Mouse (Mus musculus): ENCODE data around the gene Wdr83. TPM values are rescaled to one million over a fixed set of nuclear protein-coding genes. Genes with fewer than 3 reads are reported as not detected.

Gene Wdr83
- polyA plus RNA-seq, 1 experiment from 2014 or later, result 33.1 TPM

- H3K9ac ChIP-seq, result no peak overlapping the region
- WGBS, result 0% methylated on average over 2 of the region's 2 CpGs
- peaks cover 36% of the 10 kb centered on the region for H3K36me3 ChIP-seq
- no peak overlapping the region for H3K27ac ChIP-seq
- H3K4me2 ChIP-seq, result no peak overlapping the region
- ATAC-seq (replicated peaks; ENCODE audit: insufficient number of reproducible peaks, insufficient read depth, low FRiP score, low read depth), result no peak
- H3K27me3 ChIP-seq, result no peaks in the 10 kb centered on the region
- peaks cover 32% of the 10 kb centered on the region for H3K4me1 ChIP-seq (replicated peaks)
- H3K4me3 ChIP-seq, result no peak overlapping the region
- no peaks in the 10 kb centered on the region for H3K9me3 ChIP-seq (replicated peaks)
Observed at GRCm38 (mm10) chr8:85076993-85077392, 4.1 kb downstream of the Wdr83 start.

- Histone ChIP-seq H3K36me3 (peaks cover 36% of the 10 kb centered on the region), H3K4me2 (no peak overlapping the region), H3K9me3 (replicated peaks) (no peaks in the 10 kb centered on the region), H3K9ac (no peak overlapping the region), H3K4me1 (replicated peaks) (peaks cover 25% of the 10 kb centered on the region), H3K4me3 (no peak overlapping the region), H3K27ac (no peak overlapping the region), H3K27me3 (no peaks in the 10 kb centered on the region)
- WGBS, result 66% methylated on average over 9 of the region's 9 CpGs
- no peak for ATAC-seq (replicated peaks; ENCODE audit: insufficient number of reproducible peaks, insufficient read depth, low FRiP score, low read depth)
Observed at GRCm38 (mm10) chr8:85076001-85076400, 5.1 kb downstream of the Wdr83 start.

DNA sequence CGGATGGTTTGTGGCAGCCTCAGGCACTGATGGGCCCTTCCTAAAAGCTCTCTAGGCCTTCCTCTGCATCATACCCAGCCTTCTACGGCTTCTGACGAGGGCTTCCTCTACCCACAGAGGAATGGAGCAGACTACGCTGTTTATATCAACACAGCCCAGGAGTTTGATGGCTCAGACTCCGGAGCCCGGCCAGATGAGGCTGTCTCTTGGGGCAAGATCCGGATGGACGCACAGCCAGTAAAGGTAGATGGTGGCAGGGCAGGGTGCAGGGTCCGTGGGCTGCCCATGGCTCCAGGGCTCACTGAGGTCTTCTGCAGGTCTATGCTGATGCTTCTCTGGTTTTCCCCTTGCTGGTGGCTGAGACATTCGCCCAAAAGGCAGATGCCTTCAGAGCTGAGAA is 6.5 kb downstream of the Wdr83 start:
- H3K4me2 ChIP-seq, result no peak overlapping the region
- H3K27ac ChIP-seq, result no peak overlapping the region
- H3K4me1 ChIP-seq (replicated peaks), result peaks cover 20% of the 10 kb centered on the region
- no peak overlapping the region for H3K9ac ChIP-seq
- no peak for ATAC-seq (replicated peaks; ENCODE audit: insufficient number of reproducible peaks, insufficient read depth, low FRiP score, low read depth)
- peaks cover 36% of the 10 kb centered on the region for H3K36me3 ChIP-seq
- H3K27me3 ChIP-seq, result no peaks in the 10 kb centered on the region
- no peak overlapping the region for H3K4me3 ChIP-seq
- no peaks in the 10 kb centered on the region for H3K9me3 ChIP-seq (replicated peaks)
- WGBS, result 89% methylated on average over 10 of the region's 10 CpGs

DNA sequence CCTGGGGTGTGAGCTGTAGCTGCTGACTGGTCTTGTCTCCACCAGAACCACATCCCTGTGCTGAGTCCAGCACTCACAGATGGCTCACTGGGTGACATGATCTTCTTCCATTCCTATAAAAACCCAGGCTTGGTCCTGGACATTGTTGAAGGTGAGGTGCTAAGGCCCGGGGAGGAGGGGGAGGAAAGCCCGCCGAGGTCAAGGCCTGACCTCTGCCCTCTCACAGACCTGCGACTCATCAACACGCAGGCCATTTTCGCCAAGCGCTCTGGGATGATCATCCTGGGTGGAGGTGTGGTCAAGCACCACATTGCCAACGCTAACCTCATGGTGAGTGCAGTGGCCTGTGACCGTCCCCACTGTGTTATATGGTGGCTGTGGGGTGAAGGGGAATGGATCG is 6.9 kb downstream of the Wdr83 start:
- no peaks in the 10 kb centered on the region for H3K27me3 ChIP-seq
- H3K4me2 ChIP-seq, result no peak overlapping the region
- WGBS, result 83% methylated on average over 10 of the region's 10 CpGs
- H3K4me3 ChIP-seq, result no peak overlapping the region
- H3K9me3 ChIP-seq (replicated peaks), result no peaks in the 10 kb centered on the region
- no peak overlapping the region for H3K27ac ChIP-seq
- ATAC-seq (replicated peaks; ENCODE audit: insufficient number of reproducible peaks, insufficient read depth, low FRiP score, low read depth), result no peak
- H3K9ac ChIP-seq, result no peak overlapping the region
- peaks cover 16% of the 10 kb centered on the region for H3K4me1 ChIP-seq (replicated peaks)
- H3K36me3 ChIP-seq, result peaks cover 36% of the 10 kb centered on the region

- Histone ChIP-seq H3K4me3 (no peak overlapping the region), H3K27me3 (no peaks in the 10 kb centered on the region), H3K36me3 (peaks cover 31% of the 10 kb centered on the region), H3K4me1 (replicated peaks) (peaks cover 13% of the 10 kb centered on the region), H3K9me3 (replicated peaks) (no peaks in the 10 kb centered on the region), H3K27ac (no peak overlapping the region), H3K4me2 (no peak overlapping the region), H3K9ac (no peak overlapping the region)
- no peak for ATAC-seq (replicated peaks; ENCODE audit: insufficient number of reproducible peaks, insufficient read depth, low FRiP score, low read depth)
- whole genome bisulfite sequencing, result 84% methylated on average over 15 of the region's 15 CpGs
Observed at GRCm38 (mm10) chr8:85073041-85073612, 8.0 kb downstream of the Wdr83 start.

DNA sequence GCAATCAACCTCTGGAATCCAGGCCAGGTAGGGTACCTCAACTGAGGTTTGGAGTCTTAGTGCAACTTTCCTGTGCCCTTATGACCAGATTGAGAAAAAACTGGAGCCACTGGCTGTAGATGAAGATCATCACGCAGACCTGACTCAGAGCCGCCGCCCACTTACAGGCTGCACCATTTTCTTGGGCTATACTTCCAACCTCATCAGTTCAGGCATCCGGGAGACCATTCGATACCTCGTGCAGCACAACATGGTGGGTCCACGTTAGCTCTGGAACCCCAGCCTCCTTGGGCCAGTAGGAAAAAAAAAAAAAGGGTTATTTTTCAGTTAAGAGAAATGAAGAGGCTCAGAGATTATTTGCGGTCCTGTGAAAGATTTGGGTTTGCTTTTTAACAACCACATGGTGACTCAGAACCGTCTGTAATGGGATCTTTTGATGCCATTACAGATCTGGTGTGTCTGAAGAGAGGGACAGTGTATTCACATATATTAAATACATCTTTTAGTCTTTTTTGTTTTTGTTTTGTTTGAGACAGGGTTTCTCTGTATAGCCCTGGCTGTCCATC is 8.7 kb downstream of the Wdr83 start:
- 32% methylated on average over 9 of the region's 9 CpGs for WGBS
- peak overlapping the region; percentile 83 for H3K4me3 ChIP-seq
- H3K36me3 ChIP-seq, result peaks cover 31% of the 10 kb centered on the region
- peak overlapping the region; percentile 82 for H3K4me2 ChIP-seq
- peaks cover 13% of the 10 kb centered on the region for H3K4me1 ChIP-seq (replicated peaks)
- peak overlapping the region; percentile 81 for H3K9ac ChIP-seq
- ATAC-seq (replicated peaks; ENCODE audit: insufficient number of reproducible peaks, insufficient read depth, low FRiP score, low read depth), result no peak
- H3K9me3 ChIP-seq (replicated peaks), result no peaks in the 10 kb centered on the region
- no peaks in the 10 kb centered on the region for H3K27me3 ChIP-seq
- peak overlapping the region; percentile 94 for H3K27ac ChIP-seq

DNA sequence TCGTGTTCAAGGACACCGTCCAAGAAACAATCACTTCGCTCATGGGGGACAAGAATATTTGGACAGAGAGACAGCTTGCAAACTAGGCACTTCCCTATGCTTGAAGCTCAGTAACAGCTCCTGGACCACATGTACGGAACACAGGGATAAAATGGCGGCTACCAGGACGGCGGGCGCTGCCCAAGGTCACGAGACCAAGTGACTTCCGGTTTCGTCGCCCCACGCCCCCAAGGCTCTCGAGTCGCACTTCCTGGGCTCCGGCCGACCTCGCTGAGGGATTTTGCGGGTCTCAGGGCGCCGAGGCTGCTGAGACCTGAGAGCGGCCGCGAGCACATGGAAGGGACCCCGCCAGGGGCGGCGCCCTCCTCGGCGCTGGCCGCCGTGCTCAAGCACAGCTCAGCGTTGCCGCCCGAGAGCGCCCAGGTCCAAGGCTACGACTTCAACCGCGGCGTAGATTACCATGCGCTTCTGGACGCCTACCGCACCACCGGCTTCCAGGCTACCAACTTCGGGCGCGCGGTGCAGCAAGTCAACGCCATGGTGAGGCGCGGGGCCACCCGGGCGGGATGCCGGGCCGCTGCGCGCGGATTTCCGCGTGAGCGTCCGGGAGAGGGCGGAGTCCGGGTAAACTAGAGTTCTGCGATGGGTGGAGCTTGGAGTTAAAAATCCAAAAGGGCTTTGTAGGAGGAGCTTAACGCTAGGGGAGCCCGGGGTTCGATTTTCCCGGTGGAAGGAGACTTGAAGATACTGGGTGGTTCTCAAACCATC is 9.4 kb downstream of the Wdr83 start, which contains the start of gene Dhps:
Gene Dhps, plus strand, starts transcription at position 244 of the 768 bp plus-strand sequence.
- Histone ChIP-seq H3K27ac (peak within 1 kb of the TSS; percentile 94), H3K9me3 (replicated peaks) (no peaks in the 10 kb centered on the region), H3K27me3 (no peaks in the 10 kb centered on the region), H3K4me3 (peak within 1 kb of the TSS; percentile 83), H3K9ac (peak within 1 kb of the TSS; percentile 81), H3K4me1 (replicated peaks) (peaks cover 13% of the 10 kb centered on the region), H3K4me2 (peak within 1 kb of the TSS; percentile 82), H3K36me3 (peaks cover 29% of the 10 kb centered on the region)
- under 1% methylated on average over 68 of the region's 68 CpGs for WGBS
- peak; percentile 84 for ATAC-seq (replicated peaks; ENCODE audit: insufficient number of reproducible peaks, insufficient read depth, low FRiP score, low read depth)

GRCm38 (mm10) chr8:85071041-85071440 is 10.1 kb downstream of the Wdr83 start:
- 86% methylated on average over 5 of the region's 5 CpGs for WGBS
- no peaks in the 10 kb centered on the region for H3K27me3 ChIP-seq
- peaks cover 29% of the 10 kb centered on the region for H3K36me3 ChIP-seq
- H3K9ac ChIP-seq, result no peak overlapping the region
- peak overlapping the region; percentile 82 for H3K4me2 ChIP-seq
- H3K4me1 ChIP-seq (replicated peaks), result peaks cover 13% of the 10 kb centered on the region
- ATAC-seq (replicated peaks; ENCODE audit: insufficient number of reproducible peaks, insufficient read depth, low FRiP score, low read depth), result no peak
- peak overlapping the region; percentile 83 for H3K4me3 ChIP-seq
- H3K27ac ChIP-seq, result peak overlapping the region; percentile 94
- H3K9me3 ChIP-seq (replicated peaks), result no peaks in the 10 kb centered on the region

- ATAC-seq (replicated peaks; ENCODE audit: insufficient number of reproducible peaks, insufficient read depth, low FRiP score, low read depth), result no peak
- no peak within 1 kb of the TSS for H3K9ac ChIP-seq
- peaks cover 8% of the 10 kb centered on the region; the same call in 1 of the 2 replicates for H3K36me3 ChIP-seq
- H3K27ac ChIP-seq, result no peak within 1 kb of the TSS
- no peak within 1 kb of the TSS for H3K4me2 ChIP-seq
- H3K4me1 ChIP-seq (replicated peaks), result peaks cover 13% of the 10 kb centered on the region
- no peaks in the 10 kb centered on the region for H3K9me3 ChIP-seq (replicated peaks)
- H3K27me3 ChIP-seq, result no peaks in the 10 kb centered on the region
- H3K4me3 ChIP-seq, result no peak within 1 kb of the TSS
Observed at GRCm38 (mm10) chr8:85067982-85068381, 13.1 kb downstream of the Wdr83 start, which contains the start of gene Gm5741. Gene Gm5741 (minus strand): TSS chr8:85067982.

GRCm38 (mm10) chr8:85067155-85067554 is 14.0 kb downstream of the Wdr83 start:
- Histone ChIP-seq H3K36me3 (peaks cover 8% of the 10 kb centered on the region; the same call in 1 of the 2 replicates), H3K4me1 (replicated peaks) (peaks cover 4% of the 10 kb centered on the region), H3K27ac (no peak overlapping the region), H3K4me2 (no peak overlapping the region), H3K9me3 (replicated peaks) (no peaks in the 10 kb centered on the region), H3K4me3 (no peak overlapping the region), H3K9ac (no peak overlapping the region), H3K27me3 (no peaks in the 10 kb centered on the region)
- 93% methylated on average over 2 of the region's 2 CpGs for WGBS
- ATAC-seq (replicated peaks; ENCODE audit: insufficient number of reproducible peaks, insufficient read depth, low FRiP score, low read depth), result no peak

DNA sequence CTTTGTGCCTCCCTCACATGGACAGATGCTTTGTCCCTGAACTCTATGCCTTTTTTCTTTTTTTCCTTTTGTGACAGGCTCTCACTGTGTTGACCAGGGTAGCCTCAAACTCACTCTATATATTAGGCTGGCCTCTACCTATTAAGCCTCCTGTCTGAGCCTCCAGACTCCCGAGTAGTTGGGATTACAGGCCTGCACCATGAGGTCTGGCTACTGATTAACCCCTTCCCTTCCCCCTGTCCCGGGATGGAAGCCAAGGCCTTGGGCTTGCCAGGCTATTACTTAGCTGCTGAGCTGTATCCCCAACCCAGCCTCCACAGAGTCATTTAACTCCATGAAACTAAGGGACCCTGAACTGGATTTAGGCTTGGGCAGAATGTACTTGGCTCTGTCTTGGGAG is 15.9 kb downstream of the Wdr83 start:
- Histone ChIP-seq H3K9ac (no peak overlapping the region), H3K9me3 (replicated peaks) (no peaks in the 10 kb centered on the region), H3K4me3 (no peak overlapping the region), H3K27me3 (no peaks in the 10 kb centered on the region), H3K4me2 (no peak overlapping the region), H3K27ac (no peak overlapping the region), H3K4me1 (replicated peaks) (peaks cover 18% of the 10 kb centered on the region), H3K36me3 (peaks cover 8% of the 10 kb centered on the region; the same call in 1 of the 2 replicates)
- 56% methylated on average over 2 of the region's 2 CpGs for WGBS
- ATAC-seq (replicated peaks; ENCODE audit: insufficient number of reproducible peaks, insufficient read depth, low FRiP score, low read depth), result no peak

All from heart, embryonic 15.5 days (tissue).